Mouse (Mus musculus) liver, postnatal 0 days (tissue): ENCODE measurements around the gene Hoxd4. TPM values are rescaled to one million over a fixed set of nuclear protein-coding genes. Genes with fewer than 3 reads are reported as not detected.

ENCODE experiments used
- ATAC-seq: fragments of 200-750 bp; cut with Nextera tagmentation; 2 replicates; pipeline ENCODE4 v1.8.0; 2017; ENCODE audit warnings: mild to moderate bottlenecking, moderate library complexity
- DNase-seq: peaks from one replicate; pipeline ENCODE4 v3.0.0-alpha.2; 2016
- H3K27ac ChIP-seq: fragments of 300-500 bp; sonication (generic); 2 replicates; pipeline ENCODE4 v1.5.1; 2014; ENCODE audit warnings: antibody characterized with exemption, moderate library complexity, mild to moderate bottlenecking, low read depth
- H3K27me3 ChIP-seq: fragments of 300-500 bp; sonication (generic); 2 replicates; pipeline ENCODE4 v1.6.1; 2014; ENCODE audit warnings: low read length, control low read depth, mixed read lengths; ENCODE audit not compliant: insufficient read depth
- H3K36me3 ChIP-seq: fragments of 300-500 bp; sonication (generic); replicated peaks from 2 replicates; pipeline ENCODE4 v1.6.1; 2014; ENCODE audit warnings: mild to moderate bottlenecking, control low read depth, low read length, moderate library complexity, mixed read lengths; ENCODE audit not compliant: insufficient read depth
- H3K4me1 ChIP-seq: fragments of 300-500 bp; sonication (generic); 2 replicates; pipeline ENCODE4 v1.6.1; 2014; ENCODE audit warnings: antibody characterized with exemption, mild to moderate bottlenecking, control low read depth; ENCODE audit not compliant: insufficient read depth
- H3K4me2 ChIP-seq: fragments of 300-500 bp; sonication (generic); 2 replicates; pipeline ENCODE4 v1.6.1; 2014; ENCODE audit warnings: low read depth, mild to moderate bottlenecking, low read length, moderate library complexity, mixed read lengths
- H3K4me3 ChIP-seq: fragments of 300-500 bp; sonication (generic); 2 replicates; pipeline ENCODE4 v1.5.1; 2014; ENCODE audit warnings: low read depth, low read length
- H3K9ac ChIP-seq: fragments of 300-500 bp; sonication (generic); replicated peaks from 2 replicates; pipeline ENCODE4 v1.6.1; 2014; ENCODE audit warnings: mild to moderate bottlenecking, moderate library complexity
- H3K9me3 ChIP-seq: fragments of 300-500 bp; sonication (generic); 2 replicates; pipeline ENCODE4 v1.6.1; 2016; ENCODE audit warnings: mild to moderate bottlenecking, control low read depth, low read length, mixed read lengths
- CTCF ChIP-seq: sonication (generic); IDR thresholded peaks from 2 replicates; pipeline ENCODE4 v1.5.1; 2016; ENCODE audit warnings: antibody characterized with exemption, low read depth
- EP300 ChIP-seq: IDR thresholded peaks from 2 replicates; pipeline ENCODE4 v1.6.1; 2016; ENCODE audit warnings: antibody characterized with exemption, low read depth, mild to moderate bottlenecking
- WGBS: fragments of 180-500 bp; shearing (Covaris S2); extraction: QIAGEN DNeasy Blood & Tissue Kit; methylation state at CpG from one replicate; pipeline ENCODE4 v1.1.7; 2014; ENCODE audit not compliant: insufficient replicate concordance; 5-methylcytosine and 5-hydroxymethylcytosine counted together
- polyA plus RNA-seq: library from polyadenylated mRNA; unstranded; fragments of >200 nt; fragmentation: Nextera tagmentation; extraction: Ambion mirVana; gene quantifications from 2 replicates; pipeline ENCODE4 v1.2.1, GENCODE M21; 2015

Gene Hoxd4
- polyA plus RNA-seq, 1 experiment from 2014 or later: not detected

GRCm38 (mm10) chr2:74760146-74760545, 48.4 kb downstream of the Hoxd4 start:
- H3K4me2 ChIP-seq: no peak overlapping the region
- 4% methylated on average over 1 of the region's 1 CpGs for WGBS
- no peaks in the 10 kb centered on the region for H3K9me3 ChIP-seq
- ATAC-seq (no peak), DNase-seq (peak; percentile 4)
- H3K9ac ChIP-seq: no peak overlapping the region
- peaks cover 78% of the 10 kb centered on the region for H3K27me3 ChIP-seq
- no peak overlapping the region for H3K27ac ChIP-seq
- no peaks in the 10 kb centered on the region for H3K36me3 ChIP-seq
- H3K4me1 ChIP-seq: peaks cover 3% of the 10 kb centered on the region; the same call in 1 of the 2 replicates
- TF ChIP-seq EP300 (no peak), CTCF (no peak)
- H3K4me3 ChIP-seq: no peak overlapping the region

DNA sequence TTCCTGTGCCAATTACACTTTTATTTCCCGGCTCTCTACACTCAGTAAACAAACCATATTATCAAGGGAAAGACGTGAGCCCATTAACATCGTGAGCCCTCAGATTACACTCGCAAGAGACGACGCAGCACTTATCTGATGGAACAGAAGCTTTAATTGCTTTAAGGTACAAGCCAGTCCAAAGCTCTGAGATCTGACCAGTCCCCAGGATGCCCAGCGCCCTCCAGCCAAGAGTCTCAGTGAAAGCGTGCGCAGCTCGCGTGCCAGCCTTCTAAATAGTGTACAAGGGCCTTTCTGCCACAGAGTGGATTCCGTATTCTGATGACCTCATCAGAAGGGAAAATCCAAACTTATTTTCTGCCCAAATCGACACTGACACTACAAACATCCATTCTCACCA, 50.2 kb downstream of the Hoxd4 start:
- ATAC-seq (no peak), DNase-seq (peak; percentile 7)
- H3K4me2 ChIP-seq: no peak overlapping the region
- peaks cover 66% of the 10 kb centered on the region for H3K27me3 ChIP-seq
- no peaks in the 10 kb centered on the region for H3K9me3 ChIP-seq
- H3K4me1 ChIP-seq: peaks cover 3% of the 10 kb centered on the region; the same call in 1 of the 2 replicates
- H3K9ac ChIP-seq: no peak overlapping the region
- no peaks in the 10 kb centered on the region for H3K36me3 ChIP-seq
- H3K27ac ChIP-seq: no peak overlapping the region
- H3K4me3 ChIP-seq: no peak overlapping the region
- TF ChIP-seq EP300 (no peak), CTCF (no peak)
- WGBS: 9% methylated on average over 13 of the region's 13 CpGs

GRCm38 (mm10) chr2:74762522-74763244, 51.0 kb downstream of the Hoxd4 start, which contains the start of gene Hoxd1:
Gene Hoxd1 (plus strand): TSS chr2:74762980.
- peaks cover 61% of the 10 kb centered on the region for H3K27me3 ChIP-seq
- ATAC-seq: no peak
- WGBS: 2% methylated on average over 39 of the region's 61 CpGs
- no peaks in the 10 kb centered on the region for H3K9me3 ChIP-seq
- peaks cover 3% of the 10 kb centered on the region; the same call in 1 of the 2 replicates for H3K4me1 ChIP-seq
- H3K36me3 ChIP-seq: no peaks in the 10 kb centered on the region
- TF ChIP-seq EP300 (no peak), CTCF (no peak)
- H3K4me2 ChIP-seq: peak within 1 kb of the TSS; percentile 50
- no peak within 1 kb of the TSS for H3K9ac ChIP-seq
- H3K27ac ChIP-seq: no peak within 1 kb of the TSS
- peak; percentile 20 for DNase-seq
- peak within 1 kb of the TSS; percentile 15; the same call in 1 of the 2 replicates for H3K4me3 ChIP-seq

DNA sequence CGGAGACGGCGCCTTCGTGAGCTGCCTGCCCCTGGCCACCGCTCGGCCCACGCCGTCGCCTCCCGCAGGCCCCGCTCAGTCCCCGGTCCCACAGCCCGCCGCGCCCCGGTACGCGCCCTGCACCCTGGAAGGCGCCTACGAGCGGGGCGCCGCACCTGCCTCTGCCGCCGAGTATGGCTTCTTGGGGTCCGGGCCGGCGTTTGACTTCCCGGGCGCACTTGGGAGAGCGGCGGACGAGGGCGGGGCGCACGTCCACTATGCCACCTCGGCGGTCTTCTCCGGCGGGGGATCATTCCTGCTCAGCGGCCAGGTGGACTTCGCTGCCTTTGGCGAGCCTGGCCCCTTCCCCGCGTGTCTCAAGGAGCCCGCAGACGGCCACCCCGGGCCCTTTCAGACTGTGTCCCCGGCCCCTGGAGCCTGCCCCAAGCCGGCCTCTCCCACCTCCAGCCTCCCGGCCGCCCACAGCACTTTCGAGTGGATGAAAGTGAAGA, 51.6 kb downstream of the Hoxd4 start:
- TF ChIP-seq EP300: no peak
- TF ChIP-seq CTCF: no peak
- DNase-seq (no peak), ATAC-seq (no peak)
- Histone ChIP-seq H3K4me2 (peak overlapping the region; percentile 50), H3K27ac (no peak overlapping the region), H3K4me3 (peak overlapping the region; percentile 15; the same call in 1 of the 2 replicates), H3K9me3 (no peaks in the 10 kb centered on the region), H3K4me1 (peaks cover 3% of the 10 kb centered on the region; the same call in 1 of the 2 replicates), H3K9ac (no peak overlapping the region), H3K27me3 (peaks cover 56% of the 10 kb centered on the region), H3K36me3 (no peaks in the 10 kb centered on the region)
- WGBS: 1% methylated on average over 38 of the region's 53 CpGs

DNA sequence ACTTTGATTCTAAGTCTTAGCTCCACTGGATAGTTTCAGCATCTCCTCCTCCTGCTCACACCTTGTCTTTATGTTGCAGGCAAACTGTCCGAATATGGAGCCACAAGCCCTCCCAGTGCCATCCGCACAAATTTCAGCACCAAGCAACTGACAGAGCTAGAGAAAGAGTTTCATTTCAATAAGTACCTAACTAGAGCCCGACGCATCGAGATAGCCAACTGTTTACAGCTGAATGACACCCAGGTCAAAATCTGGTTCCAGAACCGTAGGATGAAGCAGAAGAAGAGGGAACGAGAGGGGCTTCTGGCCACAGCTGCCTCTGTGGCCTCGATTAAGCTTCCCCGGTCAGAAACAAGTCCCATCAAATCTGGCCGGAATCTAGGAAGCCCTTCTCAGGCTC, 52.2 kb downstream of the Hoxd4 start:
- peaks cover 55% of the 10 kb centered on the region for H3K27me3 ChIP-seq

GRCm38 (mm10) chr2:74774359-74774758, 62.6 kb downstream of the Hoxd4 start:
- no peaks in the 10 kb centered on the region for H3K9me3 ChIP-seq
- no peak overlapping the region for H3K27ac ChIP-seq
- 75% methylated on average over 2 of the region's 2 CpGs for WGBS
- TF ChIP-seq CTCF (no peak), EP300 (no peak)
- no peak overlapping the region for H3K4me3 ChIP-seq
- no peak overlapping the region for H3K4me2 ChIP-seq
- no peaks in the 10 kb centered on the region for H3K36me3 ChIP-seq
- H3K4me1 ChIP-seq: no peaks in the 10 kb centered on the region
- ATAC-seq (no peak), DNase-seq (no peak)
- H3K9ac ChIP-seq: no peak overlapping the region
- peaks cover 3% of the 10 kb centered on the region; the same call in 1 of the 2 replicates for H3K27me3 ChIP-seq

More for the DNA sequence above, 52.2 kb downstream of the Hoxd4 start:
- H3K9ac ChIP-seq: no peak overlapping the region
- 43% methylated on average over 10 of the region's 10 CpGs for WGBS
- DNase-seq (no peak), ATAC-seq (no peak)
- peaks cover 3% of the 10 kb centered on the region; the same call in 1 of the 2 replicates for H3K4me1 ChIP-seq
- no peak overlapping the region for H3K4me3 ChIP-seq
- no peak overlapping the region for H3K4me2 ChIP-seq
- no peaks in the 10 kb centered on the region for H3K36me3 ChIP-seq
- TF ChIP-seq EP300 (no peak), CTCF (no peak)
- no peak overlapping the region for H3K27ac ChIP-seq
- H3K9me3 ChIP-seq: no peaks in the 10 kb centered on the region
